Mouse (Mus musculus): Measurements from ENCODE around the gene Prune1. TPM values are rescaled to one million over a fixed set of nuclear protein-coding genes. Genes with fewer than 3 reads are reported as not detected.

Prune1 gene
- total RNA-seq, 1 experiment from 2014 or later = 38.2 TPM

DNA sequence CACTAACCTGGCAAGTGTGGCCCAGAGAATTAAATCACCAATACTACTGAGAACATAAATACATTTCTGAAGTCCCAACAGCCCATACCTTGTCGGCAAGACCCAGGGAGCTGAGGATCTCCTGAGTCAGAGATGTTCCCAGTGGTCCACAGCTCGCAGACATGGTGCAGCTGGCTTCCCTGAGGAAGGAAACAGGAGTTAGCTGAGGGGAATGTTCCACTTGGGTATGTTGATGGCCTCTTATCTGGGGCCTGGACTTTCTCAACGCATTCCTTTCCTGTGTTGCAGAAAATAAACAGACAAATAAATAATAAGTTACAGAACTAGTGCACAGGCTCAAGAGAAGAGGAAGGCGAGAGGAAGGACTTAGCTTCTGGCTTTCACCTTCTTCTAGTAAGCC, 24.4 kb upstream of the Prune1 start:
- DNase-seq = no peak

GRCm38 (mm10) chr3:95301204-95301796, 19.4 kb upstream of the Prune1 start:
- no peak for DNase-seq

DNA sequence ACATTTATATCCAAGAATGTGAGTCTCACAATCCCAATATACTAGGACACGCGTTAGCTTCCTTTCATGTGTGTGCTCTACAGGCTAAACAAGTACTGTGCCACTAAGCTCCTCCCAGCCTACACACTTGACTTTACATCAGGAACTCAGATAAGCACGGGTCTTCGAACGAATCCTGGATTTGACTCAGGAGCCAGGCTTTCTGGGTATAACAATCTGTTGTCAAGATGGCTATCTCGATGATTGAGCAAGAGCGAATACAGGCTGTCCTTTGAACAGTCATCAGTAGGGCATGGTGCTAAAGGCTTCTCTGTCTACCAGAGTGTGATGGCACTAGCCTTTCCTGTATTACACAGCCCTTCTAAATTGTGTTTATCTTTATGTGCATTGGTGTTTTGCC, 16.1 kb upstream of the Prune1 start:
- DNase-seq = no peak

DNA sequence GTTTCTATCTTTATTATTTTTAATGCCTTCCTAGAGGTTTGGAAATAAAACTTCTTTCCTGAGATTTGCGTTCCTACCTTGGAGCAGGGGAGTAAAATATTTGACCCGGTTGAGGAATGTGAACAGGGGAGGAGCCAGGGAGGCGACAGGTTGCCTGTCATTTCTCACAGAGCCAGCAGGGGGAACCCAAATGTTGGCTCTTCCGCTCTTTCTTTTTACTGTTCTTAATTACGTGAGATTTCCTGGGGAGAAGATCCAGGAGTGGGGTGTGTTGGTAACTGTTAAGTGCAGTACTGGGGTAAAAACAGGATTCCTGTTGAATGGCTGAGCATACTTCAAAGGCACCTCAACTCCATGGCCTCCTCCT, 14.2 kb upstream of the Prune1 start:
- DNase-seq = no peak

GRCm38 (mm10) chr3:95295321-95296102, 13.6 kb upstream of the Prune1 start:
- no peak for DNase-seq

DNA sequence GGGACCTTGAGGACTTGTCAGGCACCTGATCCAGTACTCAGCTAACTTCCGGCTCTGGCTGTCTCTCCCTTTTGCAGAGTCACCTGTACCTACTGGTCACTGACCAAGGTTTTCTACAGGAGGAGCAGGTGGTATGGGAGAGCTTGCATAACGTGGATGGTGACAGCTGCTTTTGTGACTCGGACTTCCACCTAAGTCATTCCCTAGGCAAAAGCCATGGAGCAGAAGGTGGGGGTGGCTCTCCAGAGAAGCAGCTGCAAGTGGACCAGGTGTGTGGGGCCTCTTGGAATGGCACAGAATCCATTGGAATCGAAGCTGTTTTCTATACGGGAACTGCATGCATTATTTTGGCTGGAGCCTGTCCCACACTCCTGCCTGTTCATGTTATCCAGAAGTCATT, 12.8 kb upstream of the Prune1 start:
- DNase-seq = no peak

- no peak for DNase-seq
These were observed 12.4 kb upstream of the Prune1 start for GRCm38 (mm10) chr3:95294316-95294715.

- peak; percentile 38 for DNase-seq
These were observed 11.7 kb upstream of the Prune1 start for GRCm38 (mm10) chr3:95293537-95293936.

DNA sequence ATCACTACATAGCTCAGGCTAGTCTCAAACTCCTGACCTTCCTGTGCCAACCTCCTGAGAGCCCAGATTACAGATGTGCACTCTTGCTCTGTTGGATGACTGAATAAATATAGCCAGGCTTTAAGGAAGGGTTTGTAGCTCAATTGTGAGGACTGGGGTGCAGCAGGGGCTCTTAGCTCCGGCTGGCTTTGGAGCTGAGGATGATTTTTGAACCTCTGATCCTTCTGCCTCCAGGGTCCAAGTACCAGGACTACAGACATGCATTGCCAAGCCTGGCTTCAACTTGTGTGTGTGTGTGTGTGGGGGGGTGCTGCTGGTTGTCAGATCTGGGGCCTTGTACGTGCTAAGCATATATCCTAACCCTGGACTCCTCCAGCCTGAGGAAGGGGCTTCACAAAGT, 11.0 kb upstream of the Prune1 start:
- no peak for DNase-seq

GRCm38 (mm10) chr3:95291041-95291440, 9.2 kb upstream of the Prune1 start:
- DNase-seq = no peak

DNA sequence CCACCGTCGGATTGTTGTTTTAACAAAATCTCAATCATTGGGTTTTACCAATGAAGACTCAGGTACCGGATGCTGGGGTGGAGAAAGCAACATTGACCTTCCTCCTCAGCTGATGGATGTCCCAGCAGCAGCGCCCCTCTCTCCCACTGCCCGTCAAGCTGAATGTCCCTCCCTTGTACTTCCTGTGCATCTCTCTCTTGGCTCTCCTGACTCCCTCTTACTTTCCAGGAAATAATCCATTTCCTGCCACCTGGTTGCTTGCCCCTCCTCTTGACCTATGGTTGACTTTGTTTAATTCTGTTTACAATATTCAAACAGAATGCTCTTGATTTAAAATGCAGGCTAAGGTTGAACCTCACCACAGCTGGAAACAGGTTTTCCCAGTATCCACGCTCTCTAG, 8.3 kb upstream of the Prune1 start:
- DNase-seq = no peak

DNA sequence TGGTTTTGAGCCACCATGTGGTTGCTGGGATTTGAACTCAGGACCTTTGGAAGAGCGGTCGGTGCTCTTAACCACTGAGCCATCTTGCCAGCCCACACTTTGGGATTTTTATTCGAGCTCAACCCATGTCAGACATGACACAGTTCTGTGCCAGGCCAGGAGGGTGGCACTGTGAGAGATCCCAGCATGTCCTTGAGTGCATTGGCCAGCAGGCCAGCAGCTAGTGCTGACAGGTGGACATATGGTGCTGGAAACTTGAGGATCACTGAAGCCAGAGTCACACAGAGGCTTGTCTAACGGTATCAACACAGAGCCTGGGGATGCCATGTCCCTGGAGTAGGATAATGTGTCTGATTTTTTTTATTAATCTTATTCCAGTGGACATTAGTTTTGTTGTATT, 7.5 kb upstream of the Prune1 start:
- DNase-seq = no peak

GRCm38 (mm10) chr3:95287541-95287940, 5.7 kb upstream of the Prune1 start:
- DNase-seq = no peak

GRCm38 (mm10) chr3:95286510-95286909, 4.6 kb upstream of the Prune1 start:
- no peak for DNase-seq

DNA sequence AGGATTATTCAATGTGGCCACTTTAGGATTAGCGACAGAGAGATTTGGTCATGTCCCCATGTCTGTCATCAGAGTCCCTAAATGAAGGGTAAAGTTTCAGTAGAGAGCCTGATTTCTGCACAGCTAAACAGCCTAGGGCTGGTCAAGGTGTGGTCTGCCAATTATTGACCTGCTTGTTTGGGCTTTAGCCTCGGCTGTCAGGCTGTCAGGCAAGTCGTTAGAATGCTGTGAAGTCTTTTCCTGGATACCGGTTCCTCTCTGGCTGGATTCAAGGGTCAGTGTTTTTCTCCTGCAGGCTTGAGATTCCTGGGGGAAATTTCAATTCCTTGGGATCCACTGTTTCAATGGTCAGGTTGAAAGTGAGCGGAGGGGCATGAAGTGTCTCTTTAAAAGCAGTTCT, 4.1 kb upstream of the Prune1 start:
- no peak for DNase-seq

DNA sequence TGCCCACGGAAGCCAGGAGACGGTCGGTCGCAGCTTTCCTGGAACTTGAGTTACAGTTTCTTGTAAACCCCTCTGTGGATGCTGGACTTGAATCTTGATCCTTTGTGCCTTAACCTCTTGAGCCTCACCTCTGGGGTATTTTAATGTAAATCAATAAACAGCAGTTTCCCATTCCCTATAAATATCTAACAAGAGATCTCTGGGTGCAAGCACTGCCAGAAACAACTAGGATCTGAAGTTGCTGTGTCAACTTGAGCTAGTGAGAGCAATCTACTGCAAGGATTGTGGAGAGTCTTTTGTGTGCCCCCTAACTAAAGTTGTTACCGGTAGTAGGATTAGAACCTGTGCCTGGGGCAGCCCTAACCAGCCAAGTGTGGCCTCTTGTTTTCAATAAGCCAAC, 3.5 kb upstream of the Prune1 start:
- DNase-seq = no peak

GRCm38 (mm10) chr3:95284501-95285281, 2.8 kb upstream of the Prune1 start:
- DNase-seq = no peak

DNA sequence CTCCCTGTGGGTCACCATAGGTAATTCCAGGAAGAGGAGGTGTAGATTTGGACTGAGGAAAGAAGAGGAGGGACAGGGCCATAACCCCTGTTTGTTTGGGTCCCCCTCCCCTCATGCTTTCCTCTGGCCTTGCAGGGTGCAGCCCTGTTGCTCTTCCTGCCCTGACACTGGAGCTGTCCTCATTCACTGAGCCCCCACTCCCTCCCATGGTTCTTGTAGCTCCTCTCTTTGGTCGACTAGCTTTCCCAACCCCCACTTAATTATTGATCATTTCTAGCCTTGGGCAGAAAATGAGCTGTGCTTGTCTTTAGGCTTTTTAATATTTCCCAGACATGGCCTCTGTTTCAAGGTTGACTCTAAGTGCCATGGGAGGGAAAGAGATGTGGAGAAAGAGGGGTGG, 2.2 kb upstream of the Prune1 start:
- DNase-seq = no peak

- DNase-seq = no peak
These were observed 1.7 kb upstream of the Prune1 start for GRCm38 (mm10) chr3:95283589-95283941.

- DNase-seq = peak; percentile 77
These were observed 1.2 kb upstream of the Prune1 start for GRCm38 (mm10) chr3:95282865-95283588.

DNA sequence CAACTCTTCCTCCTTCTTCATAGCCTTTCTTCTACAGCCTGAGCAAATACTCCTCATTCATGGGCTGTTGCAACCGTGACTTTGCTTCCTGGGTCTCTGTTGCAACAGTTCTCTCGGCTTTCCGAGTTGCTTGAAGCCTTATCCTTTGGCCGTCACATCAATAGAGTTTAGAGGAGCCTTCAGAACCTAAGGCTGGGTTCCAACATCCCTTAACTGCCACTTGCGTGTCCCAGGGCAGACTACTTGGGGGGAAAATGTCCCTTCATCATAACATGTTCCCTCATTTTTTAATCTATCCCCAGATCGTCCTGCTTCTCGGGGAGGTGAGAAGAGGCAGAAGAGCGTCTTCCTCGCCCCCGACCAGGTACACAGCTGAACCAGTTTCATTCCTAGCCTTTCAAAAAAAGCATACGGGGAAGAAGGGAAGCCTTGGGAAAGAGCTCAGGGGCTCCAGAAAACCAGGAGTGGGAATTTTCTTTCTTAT, 547 bp upstream of the Prune1 start:
- DNase-seq = no peak

GRCm38 (mm10) chr3:95280747-95281146, 1.1 kb downstream of the Prune1 start:
- no peak for DNase-seq

DNA sequence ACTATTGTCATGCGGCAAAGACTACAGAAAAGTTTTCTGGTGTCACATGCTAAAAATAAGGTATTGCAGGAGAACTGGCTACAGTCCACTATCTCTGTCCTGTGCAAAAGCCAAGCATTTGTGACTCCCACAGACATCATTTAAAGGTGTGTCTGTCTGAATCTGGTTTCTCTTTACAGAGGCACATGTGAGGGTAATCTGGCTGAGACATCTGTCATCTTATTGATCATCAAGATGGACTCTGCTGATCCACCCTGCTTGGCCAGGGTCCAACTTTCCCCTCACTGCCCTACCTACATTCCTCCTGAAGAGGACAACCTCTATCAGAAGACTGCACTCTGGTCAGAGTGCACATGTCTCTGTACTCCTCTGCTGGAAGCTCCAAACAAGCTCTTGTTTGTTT, 4.7 kb downstream of the Prune1 start:
- no peak for DNase-seq

Measured in adrenal gland, postnatal 25 days (tissue).